Mouse (Mus musculus) heart, embryonic 10.5 days (tissue): ENCODE results near the gene Magi2. TPM values are rescaled to one million over a fixed set of nuclear protein-coding genes. Genes with fewer than 3 reads are reported as not detected.

Source experiments
- DNase-seq: peaks from one replicate; pipeline ENCODE4 v3.0.0-alpha.2; 2017; ENCODE audit warnings: low spot score
- H3K27ac ChIP-seq: fragments of 300-500 bp; sonication (generic); 2 replicates; pipeline ENCODE4 v1.5.1; 2016; ENCODE audit warnings: mild to moderate bottlenecking
- H3K27me3 ChIP-seq: fragments of 300-500 bp; sonication (generic); 2 replicates; pipeline ENCODE4 v1.6.1; 2016; ENCODE audit warnings: mild to moderate bottlenecking; ENCODE audit not compliant: poor library complexity, insufficient read depth, severe bottlenecking
- H3K36me3 ChIP-seq: fragments of 300-500 bp; sonication (generic); 2 replicates; pipeline ENCODE4 v1.6.1; 2016; ENCODE audit warnings: mild to moderate bottlenecking, moderate library complexity
- H3K4me1 ChIP-seq: fragments of 300-500 bp; sonication (generic); 2 replicates; pipeline ENCODE4 v1.6.1; 2016; ENCODE audit warnings: mild to moderate bottlenecking
- H3K4me3 ChIP-seq: fragments of 300-500 bp; sonication (generic); 2 replicates; pipeline ENCODE4 v1.5.1; 2016; ENCODE audit warnings: mild to moderate bottlenecking, moderate library complexity
- H3K9me3 ChIP-seq: fragments of 300-500 bp; sonication (generic); 2 replicates; pipeline ENCODE4 v1.6.1; 2016; ENCODE audit warnings: mild to moderate bottlenecking, moderate library complexity
- WGBS: fragments of 180-500 bp; shearing (Covaris S2); methylation state at CpG from one replicate; pipeline ENCODE4 v1.1.7; 2016; 5-methylcytosine and 5-hydroxymethylcytosine counted together
- polyA plus RNA-seq: library from polyadenylated mRNA; unstranded; fragments of >200 nt; fragmentation: Nextera tagmentation; extraction: Ambion mirVana; gene quantifications from 2 replicates; pipeline ENCODE4 v1.2.1, GENCODE M21; 2016

Gene Magi2
- polyA plus RNA-seq, 1 experiment from 2014 or later, result 1.8 TPM

DNA sequence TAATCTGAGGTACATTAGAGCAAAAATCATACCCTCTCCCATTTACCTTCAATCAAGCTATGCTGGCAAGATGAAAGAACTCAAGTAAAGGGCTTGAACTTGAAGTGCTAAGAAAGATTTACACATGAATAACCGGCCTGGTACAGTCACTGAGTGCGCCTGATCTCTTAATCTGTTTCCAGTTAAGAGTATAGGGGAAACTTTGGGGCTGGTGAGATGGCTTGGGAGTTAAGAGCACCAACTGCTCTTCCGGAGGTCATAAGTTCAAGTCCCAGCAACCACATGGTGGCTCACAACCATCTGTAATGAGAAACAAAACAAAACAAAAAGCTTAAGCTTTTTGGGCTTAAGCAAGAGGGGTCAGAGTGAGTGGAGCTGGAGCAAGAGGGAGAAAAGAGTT is 1451.7 kb downstream of the Magi2 start:
- H3K4me1 ChIP-seq, result no peaks in the 10 kb centered on the region
- no peaks in the 10 kb centered on the region for H3K9me3 ChIP-seq
- no peaks in the 10 kb centered on the region for H3K36me3 ChIP-seq
- H3K4me3 ChIP-seq, result no peak overlapping the region
- H3K27me3 ChIP-seq, result no peaks in the 10 kb centered on the region
- peak; percentile 11 for DNase-seq
- 61% methylated on average over 3 of the region's 3 CpGs for WGBS
- no peak overlapping the region for H3K27ac ChIP-seq

DNA sequence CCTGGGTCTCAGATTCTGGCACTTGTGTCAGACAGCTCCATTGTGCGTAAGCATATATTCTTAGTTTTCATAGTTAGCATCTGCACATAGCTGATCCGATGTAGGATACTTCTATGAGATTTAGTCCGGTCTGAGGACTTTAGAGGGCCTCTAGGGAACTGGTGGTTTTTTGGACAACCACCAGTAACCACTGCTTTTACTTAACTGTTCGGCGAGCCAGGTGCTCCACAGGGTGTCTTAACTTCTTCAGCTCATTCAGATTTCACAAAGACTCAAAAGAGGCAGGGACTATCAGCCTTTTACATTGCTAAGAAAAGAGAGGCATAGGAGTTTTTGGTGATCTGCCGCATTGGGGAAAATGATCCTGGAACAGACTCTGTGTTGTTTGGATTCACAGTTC is 1453.1 kb downstream of the Magi2 start:
- no peaks in the 10 kb centered on the region for H3K36me3 ChIP-seq
- no peak overlapping the region for H3K27ac ChIP-seq
- no peak for DNase-seq
- WGBS, result 90% methylated on average over 6 of the region's 6 CpGs
- no peak overlapping the region for H3K4me3 ChIP-seq
- no peaks in the 10 kb centered on the region for H3K9me3 ChIP-seq
- H3K4me1 ChIP-seq, result no peaks in the 10 kb centered on the region
- H3K27me3 ChIP-seq, result no peaks in the 10 kb centered on the region

DNA sequence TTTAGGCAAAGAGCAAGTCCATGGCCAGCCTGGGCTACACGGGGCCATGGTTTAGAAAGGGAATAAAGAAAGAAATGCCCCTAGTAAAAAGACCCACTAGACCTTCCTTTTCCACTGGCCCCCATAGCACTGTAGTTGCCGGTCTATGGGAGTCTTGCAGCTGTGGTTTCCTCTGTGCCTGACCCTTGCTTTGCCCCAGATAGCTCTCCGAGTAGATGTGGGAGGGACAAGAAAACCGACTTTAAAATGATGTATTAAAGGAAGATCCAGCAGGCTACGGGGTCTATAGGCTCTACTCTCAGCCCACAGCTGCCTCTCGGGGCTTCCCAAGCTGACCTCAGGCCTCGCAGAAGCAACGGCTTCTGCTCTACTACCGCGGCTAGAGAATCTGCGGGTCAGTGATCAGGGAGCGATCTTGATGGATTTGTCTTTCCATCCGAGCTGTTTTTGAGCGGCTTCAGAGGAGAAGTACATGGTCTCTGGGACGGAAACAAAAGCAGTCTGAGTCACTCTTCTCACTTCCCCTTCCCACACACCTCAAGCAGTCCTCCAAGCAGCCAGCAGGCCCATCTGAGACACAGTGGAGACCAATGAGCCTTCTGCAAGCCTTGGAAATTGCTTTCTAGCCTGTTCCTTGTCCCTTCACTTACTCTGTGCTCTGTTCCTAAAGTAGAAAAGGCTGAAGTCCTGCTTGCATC is 1454.1 kb downstream of the Magi2 start:
- Histone ChIP-seq H3K36me3 (no peaks in the 10 kb centered on the region), H3K27ac (no peak overlapping the region), H3K9me3 (no peaks in the 10 kb centered on the region), H3K4me1 (no peaks in the 10 kb centered on the region), H3K27me3 (no peaks in the 10 kb centered on the region), H3K4me3 (no peak overlapping the region)
- WGBS, result 77% methylated on average over 15 of the region's 15 CpGs
- DNase-seq, result peak; percentile 14

DNA sequence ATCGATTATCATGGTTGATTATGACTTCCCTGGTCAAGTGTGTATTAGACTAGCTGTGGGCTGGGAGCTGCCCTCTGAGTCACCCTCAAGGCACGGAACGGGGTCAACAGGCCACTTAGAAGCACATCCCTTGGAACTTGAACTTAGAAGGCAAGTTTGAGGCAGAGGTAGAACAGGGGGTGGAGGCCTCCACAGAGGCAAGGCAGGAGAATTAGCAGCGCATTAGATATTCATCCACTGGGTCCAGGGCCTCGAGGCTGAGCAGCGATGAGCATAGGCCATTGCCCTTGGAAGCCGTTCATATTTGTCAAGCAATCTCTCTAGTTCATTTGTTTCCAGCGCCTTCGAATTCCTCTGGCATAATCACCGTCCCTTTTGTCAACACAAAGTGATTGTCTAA is 1454.8 kb downstream of the Magi2 start:
- no peaks in the 10 kb centered on the region for H3K4me1 ChIP-seq
- DNase-seq, result peak; percentile 63
- H3K4me3 ChIP-seq, result no peak overlapping the region
- WGBS, result 82% methylated on average over 10 of the region's 10 CpGs
- no peaks in the 10 kb centered on the region for H3K27me3 ChIP-seq
- H3K36me3 ChIP-seq, result no peaks in the 10 kb centered on the region
- H3K27ac ChIP-seq, result no peak overlapping the region
- no peaks in the 10 kb centered on the region for H3K9me3 ChIP-seq

DNA sequence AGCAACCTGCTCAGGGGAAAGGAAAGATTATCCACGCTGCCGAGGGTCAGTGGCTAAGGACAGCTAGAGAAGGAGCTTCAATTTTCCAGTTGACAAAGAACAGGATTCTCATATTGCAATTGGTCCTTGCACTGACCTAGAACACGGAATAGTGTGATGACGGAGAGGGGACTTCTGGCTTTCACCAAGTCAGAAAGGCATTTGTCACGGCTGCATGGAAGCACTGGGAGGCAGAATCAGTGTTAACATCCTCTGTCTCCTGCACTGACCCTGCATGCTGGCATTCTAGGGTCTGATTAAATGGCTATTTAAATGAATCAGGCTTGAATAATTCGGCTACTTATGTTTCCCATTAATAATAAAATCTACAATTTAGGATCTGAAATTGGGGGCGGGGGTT is 1455.4 kb downstream of the Magi2 start:
- Histone ChIP-seq H3K27me3 (no peaks in the 10 kb centered on the region), H3K4me3 (no peak overlapping the region), H3K36me3 (no peaks in the 10 kb centered on the region), H3K27ac (no peak overlapping the region), H3K4me1 (no peaks in the 10 kb centered on the region), H3K9me3 (no peaks in the 10 kb centered on the region)
- DNase-seq, result peak; percentile 51
- WGBS, result 69% methylated on average over 7 of the region's 7 CpGs

DNA sequence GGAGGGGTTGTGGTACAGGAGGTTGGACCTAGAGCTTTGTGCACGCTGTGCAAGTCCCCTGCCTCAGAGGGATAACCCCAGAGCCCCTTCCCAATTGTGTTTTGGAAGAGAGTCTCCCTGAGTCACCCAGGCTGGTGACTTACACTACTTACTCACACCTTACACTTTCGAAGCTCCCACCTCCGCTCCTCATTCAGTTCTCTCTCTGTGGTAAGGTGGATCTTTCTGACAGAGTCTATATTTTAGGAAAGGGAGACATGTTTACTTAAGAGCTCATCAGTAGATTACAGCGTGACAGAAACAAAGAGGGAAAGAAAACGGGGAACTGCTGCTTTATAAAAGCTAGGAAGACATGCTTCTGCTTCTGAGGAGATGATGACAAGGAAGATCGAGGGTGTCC is 1457.3 kb downstream of the Magi2 start:
- Histone ChIP-seq H3K9me3 (no peaks in the 10 kb centered on the region), H3K36me3 (no peaks in the 10 kb centered on the region), H3K27me3 (no peaks in the 10 kb centered on the region), H3K4me3 (no peak overlapping the region), H3K4me1 (no peaks in the 10 kb centered on the region), H3K27ac (no peak overlapping the region)
- 67% methylated on average over 6 of the region's 6 CpGs for WGBS
- no peak for DNase-seq

DNA sequence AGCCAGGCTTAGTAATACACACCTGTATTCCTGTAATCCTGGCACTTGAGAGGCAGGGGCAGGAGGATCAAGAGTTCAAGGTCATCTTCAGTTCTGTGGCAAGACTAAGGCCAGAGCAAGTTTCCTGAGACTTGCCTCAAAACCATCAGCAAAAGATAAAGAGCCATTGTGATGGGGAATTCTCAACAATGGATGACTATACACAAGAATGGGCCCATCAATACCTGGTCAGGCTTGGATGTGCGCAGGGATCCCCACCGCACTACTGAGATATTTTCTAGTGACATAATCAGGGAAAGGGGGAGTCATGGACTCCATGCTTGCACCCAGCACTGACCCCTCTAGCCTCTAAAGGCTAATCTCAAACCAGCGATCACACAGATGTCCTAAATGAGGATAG is 1465.4 kb downstream of the Magi2 start:
- 86% methylated on average over 3 of the region's 3 CpGs for WGBS
- H3K9me3 ChIP-seq, result no peaks in the 10 kb centered on the region
- DNase-seq, result no peak
- no peaks in the 10 kb centered on the region for H3K4me1 ChIP-seq
- no peak overlapping the region for H3K4me3 ChIP-seq
- no peak overlapping the region for H3K27ac ChIP-seq
- no peaks in the 10 kb centered on the region for H3K27me3 ChIP-seq
- H3K36me3 ChIP-seq, result no peaks in the 10 kb centered on the region

DNA sequence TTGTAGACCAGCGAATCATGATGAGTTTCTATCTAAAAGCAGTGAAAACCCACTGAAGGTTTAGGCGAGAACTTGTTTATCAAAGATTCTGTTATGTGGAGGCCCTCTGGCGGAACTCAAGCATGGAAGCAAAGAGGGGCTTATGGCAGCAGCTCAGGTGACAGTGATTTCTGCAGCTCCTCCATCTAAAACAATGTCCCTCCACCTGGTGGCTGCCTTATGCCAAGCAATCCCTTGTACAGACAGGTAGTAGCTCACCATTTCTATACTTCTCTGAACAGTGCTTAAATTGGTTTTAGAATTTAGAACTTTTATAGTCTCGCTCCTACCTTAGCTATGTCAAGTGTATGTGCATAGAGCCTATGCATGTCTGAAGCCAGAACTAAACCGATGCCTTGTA is 1472.3 kb downstream of the Magi2 start:
- H3K27ac ChIP-seq, result no peak overlapping the region
- H3K9me3 ChIP-seq, result no peaks in the 10 kb centered on the region
- no peaks in the 10 kb centered on the region for H3K36me3 ChIP-seq
- 74% methylated on average over 5 of the region's 5 CpGs for WGBS
- H3K4me1 ChIP-seq, result no peaks in the 10 kb centered on the region
- DNase-seq, result no peak
- no peaks in the 10 kb centered on the region for H3K27me3 ChIP-seq
- no peak overlapping the region for H3K4me3 ChIP-seq

DNA sequence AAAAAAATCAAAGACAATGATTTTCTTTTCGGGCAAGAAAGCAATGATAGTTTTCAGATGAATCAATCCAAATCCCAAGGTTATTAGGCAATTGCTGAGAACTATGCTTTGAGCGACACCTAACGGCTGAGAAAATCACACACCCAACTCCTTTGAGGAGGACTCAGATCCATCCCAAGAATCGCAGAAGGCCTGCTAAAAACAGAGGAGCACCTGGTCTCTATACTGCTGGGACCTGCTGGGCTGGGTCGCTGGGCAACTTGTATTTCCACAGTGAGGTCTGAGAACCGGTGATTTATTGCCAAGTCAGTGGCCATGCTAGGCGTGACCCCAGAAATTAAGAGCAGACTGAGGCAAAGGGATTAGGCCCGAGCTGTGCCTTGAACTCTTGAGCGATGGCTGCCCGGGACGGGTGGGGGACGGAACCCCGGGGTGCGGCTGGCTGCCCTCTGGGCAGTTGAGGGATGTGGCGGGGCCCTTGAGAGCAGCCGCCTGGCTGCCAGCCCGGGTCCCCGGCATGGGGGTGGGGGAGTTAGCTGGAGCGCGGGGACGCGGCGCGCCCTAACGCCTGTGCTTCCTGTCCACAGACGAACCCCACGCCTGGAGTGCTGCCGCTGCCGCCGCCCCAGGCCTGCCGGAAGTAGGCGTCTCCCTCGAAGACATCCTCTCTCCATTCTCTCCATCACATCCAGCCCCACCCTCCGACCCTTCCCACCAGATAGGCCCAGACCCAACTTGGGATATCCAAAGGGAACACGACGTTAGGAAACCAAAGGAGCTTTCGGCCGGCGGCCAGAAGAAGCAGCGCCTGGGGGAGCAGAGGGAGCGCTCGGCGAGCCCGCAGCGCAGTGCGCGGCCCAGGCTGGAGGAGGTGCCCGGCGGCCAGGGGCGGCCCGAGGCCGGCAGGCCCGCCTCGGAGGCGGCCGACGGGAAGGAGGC is 1474.9 kb downstream of the Magi2 start:
- WGBS, result 1% methylated on average over 57 of the region's 57 CpGs
- peak overlapping the region; percentile 69 for H3K4me3 ChIP-seq
- H3K27me3 ChIP-seq, result no peaks in the 10 kb centered on the region
- peak; percentile 93 for DNase-seq
- H3K27ac ChIP-seq, result peak overlapping the region; percentile 89
- H3K9me3 ChIP-seq, result no peaks in the 10 kb centered on the region
- H3K4me1 ChIP-seq, result no peaks in the 10 kb centered on the region
- H3K36me3 ChIP-seq, result no peaks in the 10 kb centered on the region

DNA sequence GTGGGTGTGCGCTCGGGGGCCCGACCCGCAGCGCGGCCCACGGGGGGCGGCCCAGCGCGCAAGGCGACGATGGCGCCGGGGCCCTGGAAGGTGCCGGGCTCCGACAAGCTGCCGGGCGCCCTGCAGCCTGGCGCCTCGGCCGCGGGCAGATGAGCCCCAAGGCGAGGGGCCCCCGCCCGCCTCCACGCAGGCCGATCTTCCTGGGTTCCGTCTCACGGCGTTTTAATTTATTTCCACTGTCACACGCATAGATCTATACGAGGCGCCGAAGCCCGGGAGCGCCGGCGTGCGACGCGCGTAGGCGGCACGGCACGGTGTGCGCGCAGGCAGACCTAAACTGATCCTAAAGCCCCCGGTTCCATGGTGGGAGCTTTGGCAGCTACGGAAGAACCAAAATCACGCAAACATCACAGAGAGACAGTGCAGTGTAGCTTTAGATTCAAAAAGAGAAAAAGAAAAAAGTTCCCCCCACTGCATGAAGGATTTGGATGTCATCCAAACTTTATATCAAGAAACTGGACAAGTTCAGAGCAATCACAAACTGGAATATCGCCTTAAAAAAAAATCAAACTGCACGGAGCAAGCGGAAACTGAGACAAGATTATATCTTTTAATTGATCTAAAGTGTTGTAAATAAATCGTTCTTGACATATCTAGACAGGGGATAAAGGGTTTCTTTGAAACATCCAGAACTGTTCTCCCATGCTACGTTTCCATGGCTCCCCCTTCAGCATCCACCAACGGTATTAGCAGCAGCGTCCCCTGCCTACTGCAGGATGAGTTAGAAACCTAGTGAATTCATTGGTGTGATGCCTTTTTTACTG is 1475.9 kb downstream of the Magi2 start:
- no peak for DNase-seq
- WGBS, result under 1% methylated on average over 57 of the region's 57 CpGs
- H3K27me3 ChIP-seq, result no peaks in the 10 kb centered on the region

DNA sequence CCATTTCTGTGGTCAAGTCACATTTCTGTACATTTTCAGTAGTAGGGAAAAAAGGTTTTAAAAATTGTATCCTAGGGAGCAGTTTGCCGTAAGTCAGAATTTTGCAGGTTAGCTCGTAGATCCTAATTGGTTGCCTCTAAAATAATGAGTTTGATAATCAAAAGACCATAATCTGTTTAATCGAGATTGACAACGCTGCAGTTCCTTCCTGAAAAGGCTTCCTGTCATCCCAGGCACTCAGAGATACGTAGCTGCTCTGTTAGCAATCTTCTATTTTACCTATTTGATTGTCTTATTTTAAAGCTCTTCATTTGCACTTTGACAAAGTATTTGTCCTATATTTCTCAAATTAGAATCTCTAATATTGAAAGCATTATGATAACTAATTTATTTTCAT is 1476.5 kb downstream of the Magi2 start:
- 71% methylated on average over 5 of the region's 5 CpGs for WGBS
- Histone ChIP-seq H3K4me1 (no peaks in the 10 kb centered on the region), H3K36me3 (no peaks in the 10 kb centered on the region), H3K27ac (no peak overlapping the region), H3K9me3 (no peaks in the 10 kb centered on the region), H3K27me3 (no peaks in the 10 kb centered on the region), H3K4me3 (peak overlapping the region; percentile 69)
- no peak for DNase-seq

More for the DNA sequence above, 1475.9 kb downstream of the Magi2 start:
- Histone ChIP-seq H3K4me3 (peak overlapping the region; percentile 69), H3K36me3 (no peaks in the 10 kb centered on the region), H3K9me3 (no peaks in the 10 kb centered on the region), H3K27ac (peak overlapping the region; percentile 89), H3K4me1 (no peaks in the 10 kb centered on the region)

DNA sequence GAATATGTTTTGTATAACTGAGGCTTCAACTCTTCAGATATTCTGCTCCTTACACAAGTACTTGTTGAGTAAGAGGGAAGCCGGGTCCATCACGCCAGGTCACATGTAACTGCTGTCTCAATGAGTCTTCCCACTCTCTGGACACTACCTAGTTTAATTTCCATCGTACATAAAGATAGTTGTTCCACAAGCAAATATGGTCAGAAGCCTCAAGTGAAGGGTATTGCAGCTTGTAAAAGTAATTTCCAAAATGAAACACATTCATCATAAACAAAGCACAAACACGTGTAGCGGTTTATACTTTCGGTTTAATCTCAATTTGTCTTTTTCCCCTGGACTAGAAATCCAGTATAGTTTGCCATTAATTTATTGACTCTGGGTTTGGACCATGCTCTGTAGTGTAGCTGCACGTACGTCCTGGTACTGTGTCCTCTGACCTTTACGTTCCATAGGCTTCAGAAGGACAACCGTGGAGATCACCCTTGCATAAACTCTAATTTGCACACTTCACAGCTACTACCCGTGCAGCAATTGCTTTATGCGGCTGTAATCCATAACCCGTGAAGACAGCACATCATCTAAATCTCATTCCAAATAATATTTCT is 1477.2 kb downstream of the Magi2 start:
- WGBS, result 88% methylated on average over 13 of the region's 13 CpGs
- no peaks in the 10 kb centered on the region for H3K4me1 ChIP-seq
- H3K9me3 ChIP-seq, result no peaks in the 10 kb centered on the region
- no peak overlapping the region for H3K4me3 ChIP-seq
- H3K27me3 ChIP-seq, result no peaks in the 10 kb centered on the region
- DNase-seq, result no peak
- H3K36me3 ChIP-seq, result no peaks in the 10 kb centered on the region
- H3K27ac ChIP-seq, result no peak overlapping the region
